Mouse (Mus musculus) C2C12 (cell line): Measurements from ENCODE around the gene Rpa1. TPM values are rescaled to one million over a fixed set of nuclear protein-coding genes. Genes with fewer than 3 reads are reported as not detected.
"Not testable (repeated sequence)": the region's sequence is repeated elsewhere in the genome, so short reads cannot be mapped to it uniquely, and the experiment has no call there.

Experiments
- H3K27me3 ChIP-seq: one replicate; pipeline ENCODE4 v1.6.1; 2011; ENCODE audit not compliant: control insufficient read depth, insufficient read depth, insufficient read length
- H3K36me3 ChIP-seq: one replicate; pipeline ENCODE4 v1.6.1; 2011; ENCODE audit not compliant: control insufficient read depth, insufficient read depth
- H3K4me3 ChIP-seq: one replicate; pipeline ENCODE4 v1.5.1; 2011; ENCODE audit warnings: mild to moderate bottlenecking, control low read depth; ENCODE audit not compliant: poor library complexity, insufficient read depth, severe bottlenecking
- H3K79me2 ChIP-seq: one replicate; pipeline ENCODE4 v1.6.1; 2011; ENCODE audit not compliant: control insufficient read depth, insufficient read depth
- H3K79me3 ChIP-seq: one replicate; pipeline ENCODE4 v1.6.1; 2011; ENCODE audit warnings: low read depth, control low read depth
- H3ac ChIP-seq: one replicate; pipeline ENCODE3; 2011; ENCODE audit warnings: low read depth; ENCODE audit not compliant: control insufficient read depth, insufficient read length
- CEBPB ChIP-seq: IDR thresholded peaks from one replicate; pipeline ENCODE4 v1.6.1; 2011; ENCODE audit warnings: low read depth, mild to moderate bottlenecking, control low read depth, moderate library complexity
- CTCF ChIP-seq: IDR thresholded peaks from one replicate; pipeline ENCODE4 v1.5.1; 2011; ENCODE audit not compliant: control insufficient read depth, insufficient read depth, insufficient read length
- FOSL1 ChIP-seq: IDR thresholded peaks from one replicate; pipeline ENCODE4 v1.8.0; 2011; ENCODE audit warnings: mild to moderate bottlenecking, low read length; ENCODE audit not compliant: poor library complexity, insufficient read depth, severe bottlenecking
- MAX ChIP-seq: IDR thresholded peaks from one replicate; pipeline ENCODE4 v1.6.1; 2011; ENCODE audit warnings: mild to moderate bottlenecking, control low read depth
- MYOD1 ChIP-seq: IDR thresholded peaks from one replicate; pipeline ENCODE4 v1.6.1; 2011; ENCODE audit warnings: low read depth; ENCODE audit not compliant: control insufficient read depth, insufficient read length
- MYOG ChIP-seq: IDR thresholded peaks from one replicate; pipeline ENCODE4 v1.6.1; 2011; ENCODE audit not compliant: control insufficient read depth, insufficient read length; ENCODE audit errors: extremely low read depth
- USF1 ChIP-seq: IDR thresholded peaks from one replicate; pipeline ENCODE4 v1.6.1; 2011; ENCODE audit warnings: low read depth, mild to moderate bottlenecking, control low read depth, moderate library complexity
- long read RNA-seq, 2 experiments: library from polyadenylated mRNA; unstranded; transcript quantifications; one replicate each; pipeline ENCODE4 v2.0.0; 2019 to 2020
- polyA plus RNA-seq: library from polyadenylated mRNA; unstranded; fragments of >200 nt; fragmentation: generic; extraction: Trizol; gene quantifications from one replicate; pipeline ENCODE4 v1.2.1, GENCODE M21; 2012; ENCODE audit warnings: missing spikeins

Rpa1 gene
- 164 TPM for polyA plus RNA-seq
- long read RNA-seq, experiment 1, full-length matches to known transcripts: 73 of 100 reads
- long read RNA-seq, experiment 1, partial matches to known transcripts: 10 of 100 reads
- long read RNA-seq, experiment 1, other reads (novel, unspliced or antisense): 17 of 100 reads
- long read RNA-seq, experiment 2, full-length matches to known transcripts: 1,392 of 1,535 reads
- long read RNA-seq, experiment 2, partial matches to known transcripts: 78 of 1,535 reads
- long read RNA-seq, experiment 2, other reads (novel, unspliced or antisense): 65 of 1,535 reads

DNA sequence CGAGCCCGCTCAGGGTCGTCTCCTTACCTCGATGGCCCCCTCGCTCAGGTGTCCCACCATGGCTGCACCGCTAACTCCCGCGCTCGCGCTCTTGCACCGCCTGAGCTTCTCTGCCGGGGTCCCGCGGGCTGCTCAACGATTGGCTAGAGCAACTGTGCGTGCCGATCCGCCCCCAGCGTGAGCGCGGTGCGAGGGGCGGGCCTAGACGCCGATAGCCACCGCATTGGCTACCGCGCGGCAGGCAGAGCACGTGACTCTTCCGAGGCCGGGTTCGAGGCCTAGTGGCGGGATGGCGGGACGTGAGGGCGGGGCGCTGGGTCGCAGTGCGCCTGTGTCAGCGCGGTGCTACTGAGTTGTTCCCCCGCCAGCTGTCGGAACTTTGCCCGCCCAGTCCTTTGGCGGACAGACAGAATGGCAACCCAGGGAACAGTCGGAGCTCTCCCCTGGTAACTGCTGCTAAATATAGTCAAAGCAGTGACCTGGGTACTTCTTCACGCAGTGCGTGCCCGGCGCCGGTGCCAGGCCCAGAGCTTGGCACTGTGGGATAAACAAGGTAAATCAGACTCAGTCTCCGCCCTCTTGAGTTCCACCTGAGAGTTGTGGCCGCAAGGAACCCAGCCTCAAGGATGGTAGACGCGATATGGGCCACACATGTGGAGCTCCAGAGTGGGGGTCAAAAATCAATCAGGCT is at the start of gene Rpa1, which contains the start of gene Smyd4:
TSS of gene Rpa1 (minus strand) at position 126 of the 691 bp plus-strand sequence.
TSS of gene Smyd4 (plus strand) at position 235 of the 691 bp plus-strand sequence.
- peaks cover 44% of the 10 kb centered on the region for H3K79me3 ChIP-seq
- H3ac ChIP-seq: peak within 1 kb of the TSS; percentile 81
- peaks cover 49% of the 10 kb centered on the region for H3K79me2 ChIP-seq
- peaks cover 6% of the 10 kb centered on the region for H3K36me3 ChIP-seq
- peak within 1 kb of the TSS; percentile 91 for H3K4me3 ChIP-seq
- H3K27me3 ChIP-seq: no peaks in the 10 kb centered on the region
- TF ChIP-seq CTCF (no peak), USF1 (peak; percentile 90), MAX (peak; percentile 73)

DNA sequence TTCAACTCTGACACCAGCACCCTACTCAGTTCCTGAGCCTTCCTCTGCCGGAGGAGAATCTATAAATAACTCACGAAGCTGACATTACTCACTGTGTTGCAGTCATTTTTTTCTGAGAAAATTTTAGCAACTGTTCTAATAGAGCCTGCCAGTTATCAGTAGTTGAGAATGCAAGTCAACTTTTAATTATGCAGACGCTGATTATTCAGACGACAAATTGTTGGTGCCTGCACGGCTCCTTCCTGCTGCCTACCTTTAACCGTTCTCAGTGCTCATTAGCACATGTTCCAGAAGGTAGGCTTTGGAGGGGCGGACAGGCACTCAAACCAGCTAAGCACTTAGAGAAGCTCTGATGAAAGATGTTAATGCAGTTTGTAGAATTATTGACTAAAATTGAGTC is 49.3 kb upstream of the Rpa1 start:
- Histone ChIP-seq H3K79me3 (no peaks in the 10 kb centered on the region), H3ac (no peak overlapping the region)
- TF ChIP-seq FOSL1 (no peak), MYOG (no peak), MAX (no peak), CEBPB (no peak), USF1 (no peak), CTCF (no peak), MYOD1 (no peak)

DNA sequence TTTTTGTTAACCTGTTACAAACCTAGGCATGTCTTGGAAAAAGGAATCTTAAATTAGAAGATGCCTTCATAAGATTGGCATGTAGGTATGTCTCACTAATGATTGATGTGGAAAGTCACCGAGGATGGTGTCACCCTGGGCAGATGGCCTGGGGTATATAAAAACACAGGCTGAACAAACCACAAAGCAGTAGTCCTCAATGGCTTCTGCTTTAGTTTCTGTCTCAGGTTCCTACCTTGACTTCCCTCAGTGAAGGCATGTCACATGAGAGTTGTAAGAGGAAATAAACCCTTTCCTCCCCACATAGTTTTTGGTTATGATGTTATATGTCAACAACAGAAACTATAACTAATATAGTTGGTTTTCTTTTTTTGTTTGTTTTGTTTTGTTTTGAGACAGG is 47.5 kb upstream of the Rpa1 start:
- TF ChIP-seq MAX: no peak
- TF ChIP-seq MYOG: no peak
- no peak for TF ChIP-seq USF1
- TF ChIP-seq FOSL1: no peak
- no peak for TF ChIP-seq CTCF
- TF ChIP-seq CEBPB: no peak
- no peak for TF ChIP-seq MYOD1
- H3K36me3 ChIP-seq: no peaks in the 10 kb centered on the region
- no peaks in the 10 kb centered on the region for H3K79me3 ChIP-seq
- H3K79me2 ChIP-seq: peaks cover 5% of the 10 kb centered on the region
- H3K4me3 ChIP-seq: no peak overlapping the region
- no peaks in the 10 kb centered on the region for H3K27me3 ChIP-seq
- H3ac ChIP-seq: no peak overlapping the region

More for the DNA sequence above, 49.3 kb upstream of the Rpa1 start:
- H3K36me3 ChIP-seq: no peaks in the 10 kb centered on the region
- no peaks in the 10 kb centered on the region for H3K27me3 ChIP-seq
- peaks cover 15% of the 10 kb centered on the region for H3K79me2 ChIP-seq
- no peak overlapping the region for H3K4me3 ChIP-seq

DNA sequence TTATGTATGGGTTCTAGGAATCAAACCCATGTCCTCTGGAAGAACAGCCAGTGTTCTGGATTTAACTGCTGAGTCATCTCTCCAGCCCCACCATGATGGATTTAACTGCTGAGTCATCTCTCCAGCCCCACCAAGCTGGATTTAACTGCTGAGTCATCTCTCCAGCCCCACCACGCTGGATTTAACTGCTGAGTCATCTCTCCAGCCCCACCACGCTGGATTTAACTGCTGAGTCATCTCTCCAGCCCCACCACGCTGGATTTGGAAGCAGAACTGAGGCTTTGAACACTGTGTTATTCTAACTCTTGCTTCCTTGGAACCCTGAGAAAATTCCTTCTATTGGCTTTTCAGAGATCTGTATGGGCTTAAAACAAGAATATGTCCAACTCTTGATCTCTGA is 35.4 kb upstream of the Rpa1 start:
- H3K79me3 ChIP-seq, H3K27me3 ChIP-seq, H3K79me2 ChIP-seq, H3K36me3 ChIP-seq, H3ac ChIP-seq, H3K4me3 ChIP-seq: not testable (repeated sequence)
- TF ChIP-seq MAX: peak; percentile 57
- peak; percentile 68 for TF ChIP-seq FOSL1

DNA sequence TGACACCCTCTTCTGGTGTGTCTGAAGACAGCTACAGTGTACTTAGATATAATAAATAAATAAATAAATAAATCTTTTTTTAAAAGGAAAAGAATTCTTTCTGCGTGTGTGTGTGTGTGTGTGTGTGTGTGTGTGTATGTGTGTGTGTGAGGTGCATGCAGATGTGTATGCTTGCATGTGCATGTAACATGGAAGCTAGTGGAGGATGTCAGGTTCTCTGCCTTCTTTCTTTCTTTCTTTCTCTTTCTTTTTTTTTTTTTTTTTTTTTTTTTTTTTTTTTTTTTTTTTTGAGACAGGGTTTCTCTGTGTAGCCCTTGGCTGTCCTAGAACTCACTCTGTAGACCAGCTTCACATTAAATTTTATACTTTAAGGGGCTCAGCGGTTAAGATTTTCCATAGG is 30.7 kb upstream of the Rpa1 start:
- not testable (repeated sequence) for H3K27me3 ChIP-seq, H3K79me3 ChIP-seq, H3K36me3 ChIP-seq, H3K4me3 ChIP-seq, H3K79me2 ChIP-seq, H3ac ChIP-seq

DNA sequence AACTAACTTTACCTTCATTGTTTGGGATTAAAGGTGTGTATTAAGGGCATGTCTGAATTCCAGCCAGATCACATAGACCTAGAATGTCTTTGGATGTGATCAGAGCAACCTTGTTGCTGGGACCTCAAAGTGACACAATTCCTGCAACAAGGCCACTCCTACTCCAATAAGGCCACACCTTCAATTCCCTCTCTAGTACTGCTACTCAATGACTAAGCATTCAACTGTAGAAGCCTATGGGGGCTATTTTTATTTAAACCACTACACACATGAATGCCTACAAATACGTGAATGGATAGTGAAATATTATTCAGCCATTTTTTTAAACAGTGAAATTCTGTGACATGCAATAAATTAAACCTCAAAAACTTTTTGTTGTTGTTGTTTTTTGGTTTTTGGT is 29.0 kb upstream of the Rpa1 start:
- no peak overlapping the region for H3ac ChIP-seq
- H3K36me3 ChIP-seq: peaks cover 3% of the 10 kb centered on the region
- no peaks in the 10 kb centered on the region for H3K27me3 ChIP-seq
- TF ChIP-seq FOSL1 (no peak), MAX (no peak), CEBPB (no peak), MYOD1 (no peak), USF1 (no peak), CTCF (no peak)
- no peak overlapping the region for H3K4me3 ChIP-seq
- no peaks in the 10 kb centered on the region for H3K79me3 ChIP-seq
- no peaks in the 10 kb centered on the region for H3K79me2 ChIP-seq
